Mouse (Mus musculus) heart, embryonic 13.5 days (tissue): ENCODE data around the gene Mrgbp. TPM values are rescaled to one million over a fixed set of nuclear protein-coding genes. Genes with fewer than 3 reads are reported as not detected.

Experiments
- ATAC-seq: fragments of 200-750 bp; cut with Nextera tagmentation; 2 replicates; pipeline ENCODE4 v1.8.0; 2017; ENCODE audit warnings: moderate TSS enrichment; ENCODE audit not compliant: insufficient number of reproducible peaks, low FRiP score, low TSS enrichment; ENCODE audit errors: extremely low read depth
- H3K27ac ChIP-seq: fragments of 300-500 bp; sonication (generic); replicated peaks from 2 replicates; pipeline ENCODE4 v1.5.1; 2015; ENCODE audit warnings: moderate library complexity, mild to moderate bottlenecking, inconsistent platforms
- H3K27me3 ChIP-seq: fragments of 300-500 bp; sonication (generic); replicated peaks from 2 replicates; pipeline ENCODE4 v1.6.1; 2015; ENCODE audit warnings: mild to moderate bottlenecking, inconsistent platforms
- H3K36me3 ChIP-seq: fragments of 300-500 bp; sonication (generic); 2 replicates; pipeline ENCODE4 v1.6.1; 2015; ENCODE audit warnings: mild to moderate bottlenecking, inconsistent platforms
- H3K4me1 ChIP-seq: fragments of 300-500 bp; sonication (generic); 2 replicates; pipeline ENCODE4 v1.6.1; 2015; ENCODE audit warnings: inconsistent platforms
- H3K4me2 ChIP-seq: fragments of 300-500 bp; sonication (generic); 2 replicates; pipeline ENCODE4 v1.6.1; 2015; ENCODE audit warnings: inconsistent platforms, mild to moderate bottlenecking, moderate library complexity
- H3K4me3 ChIP-seq: fragments of 300-500 bp; sonication (generic); 2 replicates; pipeline ENCODE4 v1.5.1; 2015; ENCODE audit warnings: moderate library complexity, mild to moderate bottlenecking, inconsistent platforms
- H3K9ac ChIP-seq: fragments of 300-500 bp; sonication (generic); 2 replicates; pipeline ENCODE4 v1.6.1; 2015; ENCODE audit warnings: inconsistent platforms, mild to moderate bottlenecking, moderate library complexity
- H3K9me3 ChIP-seq: fragments of 300-500 bp; sonication (generic); 2 replicates; pipeline ENCODE4 v1.6.1; 2016; ENCODE audit warnings: inconsistent platforms
- WGBS: fragments of 180-500 bp; shearing (Covaris S2); methylation state at CpG from one replicate; pipeline ENCODE4 v1.1.7; 2015; ENCODE audit warnings: mixed read lengths; 5-methylcytosine and 5-hydroxymethylcytosine counted together
- polyA plus RNA-seq: library from polyadenylated mRNA; unstranded; fragments of >200 nt; fragmentation: Nextera tagmentation; extraction: Ambion mirVana; gene quantifications from 2 replicates; pipeline ENCODE4 v1.2.1, GENCODE M21; 2015

The Mrgbp gene
- polyA plus RNA-seq: 22.6 and 23.4 TPM in 2 replicates

GRCm38 (mm10) chr2:180581002-180581401, at the start of gene Mrgbp:
Gene Mrgbp, plus strand, starts transcription at chr2:180581304.
- H3K4me1 ChIP-seq: peaks cover 16% of the 10 kb centered on the region
- no peak within 1 kb of the TSS for H3K4me3 ChIP-seq
- H3K27me3 ChIP-seq: peaks cover 17% of the 10 kb centered on the region
- peak within 1 kb of the TSS; percentile 47; the same call in 1 of the 2 replicates for H3K9ac ChIP-seq
- 68% methylated on average over 3 of the region's 3 CpGs for WGBS
- no peak within 1 kb of the TSS for H3K27ac ChIP-seq
- peaks cover 16% of the 10 kb centered on the region for H3K36me3 ChIP-seq
- H3K9me3 ChIP-seq: no peaks in the 10 kb centered on the region
- peak within 1 kb of the TSS; percentile 92 for H3K4me2 ChIP-seq
- ATAC-seq: no peak

GRCm38 (mm10) chr2:180531671-180532385, 49.3 kb upstream of the Mrgbp start:
- ATAC-seq: no peak
- H3K9me3 ChIP-seq: no peaks in the 10 kb centered on the region
- H3K27ac ChIP-seq: no peak overlapping the region
- WGBS: 69% methylated on average over 7 of the region's 7 CpGs
- H3K36me3 ChIP-seq: no peaks in the 10 kb centered on the region
- peaks cover 59% of the 10 kb centered on the region for H3K27me3 ChIP-seq
- no peak overlapping the region for H3K4me2 ChIP-seq
- no peak overlapping the region for H3K4me3 ChIP-seq
- H3K9ac ChIP-seq: no peak overlapping the region
- H3K4me1 ChIP-seq: peaks cover 14% of the 10 kb centered on the region

- peaks cover 14% of the 10 kb centered on the region for H3K4me1 ChIP-seq
- no peak for ATAC-seq
- H3K9ac ChIP-seq: no peak overlapping the region
- no peak overlapping the region for H3K4me3 ChIP-seq
- H3K27ac ChIP-seq: no peak overlapping the region
- H3K4me2 ChIP-seq: no peak overlapping the region
- H3K9me3 ChIP-seq: no peaks in the 10 kb centered on the region
- H3K27me3 ChIP-seq: peaks cover 58% of the 10 kb centered on the region
- WGBS: 56% methylated on average over 6 of the region's 6 CpGs
- H3K36me3 ChIP-seq: no peaks in the 10 kb centered on the region
These were observed 48.6 kb upstream of the Mrgbp start for GRCm38 (mm10) chr2:180532386-180532995.

- ATAC-seq: no peak
These were observed 47.9 kb upstream of the Mrgbp start for GRCm38 (mm10) chr2:180533237-180533636.

GRCm38 (mm10) chr2:180543675-180544074, 37.4 kb upstream of the Mrgbp start:
- Histone ChIP-seq H3K27me3 (peaks cover 7% of the 10 kb centered on the region; the same call in 1 of the 2 replicates), H3K4me1 (peaks cover 7% of the 10 kb centered on the region)
- no peak for ATAC-seq

More at GRCm38 (mm10) chr2:180533237-180533636, 47.9 kb upstream of the Mrgbp start:
- Histone ChIP-seq H3K4me2 (no peak overlapping the region), H3K36me3 (no peaks in the 10 kb centered on the region), H3K4me3 (no peak overlapping the region), H3K9ac (no peak overlapping the region), H3K9me3 (no peaks in the 10 kb centered on the region), H3K27me3 (peaks cover 53% of the 10 kb centered on the region), H3K27ac (no peak overlapping the region), H3K4me1 (peaks cover 8% of the 10 kb centered on the region; the same call in 1 of the 2 replicates)
- WGBS: 63% methylated on average over 4 of the region's 4 CpGs

GRCm38 (mm10) chr2:180545046-180545445, 36.1 kb upstream of the Mrgbp start:
- no peak for ATAC-seq
- Histone ChIP-seq H3K27ac (no peak overlapping the region), H3K9ac (no peak overlapping the region), H3K9me3 (no peaks in the 10 kb centered on the region), H3K4me3 (no peak overlapping the region), H3K4me1 (peaks cover 7% of the 10 kb centered on the region), H3K27me3 (peaks cover 7% of the 10 kb centered on the region), H3K36me3 (no peaks in the 10 kb centered on the region), H3K4me2 (no peak overlapping the region)
- 66% methylated on average over 18 of the region's 18 CpGs for WGBS

More at GRCm38 (mm10) chr2:180543675-180544074, 37.4 kb upstream of the Mrgbp start:
- H3K4me2 ChIP-seq: no peak overlapping the region
- H3K36me3 ChIP-seq: no peaks in the 10 kb centered on the region
- H3K4me3 ChIP-seq: no peak overlapping the region
- no peaks in the 10 kb centered on the region for H3K9me3 ChIP-seq
- no peak overlapping the region for H3K27ac ChIP-seq
- 88% methylated on average over 2 of the region's 2 CpGs for WGBS
- H3K9ac ChIP-seq: no peak overlapping the region

- Histone ChIP-seq H3K9me3 (no peaks in the 10 kb centered on the region), H3K4me2 (no peak overlapping the region), H3K27ac (no peak overlapping the region), H3K4me1 (peaks cover 7% of the 10 kb centered on the region), H3K9ac (no peak overlapping the region), H3K4me3 (no peak overlapping the region), H3K36me3 (no peaks in the 10 kb centered on the region), H3K27me3 (peaks cover 11% of the 10 kb centered on the region)
- no peak for ATAC-seq
- 36% methylated on average over 8 of the region's 8 CpGs for WGBS
These were observed 33.6 kb upstream of the Mrgbp start for GRCm38 (mm10) chr2:180547384-180548106.

- no peak overlapping the region for H3K4me3 ChIP-seq
- H3K27ac ChIP-seq: no peak overlapping the region
- no peaks in the 10 kb centered on the region for H3K36me3 ChIP-seq
- ATAC-seq: no peak
- no peak overlapping the region for H3K4me2 ChIP-seq
- H3K27me3 ChIP-seq: peaks cover 4% of the 10 kb centered on the region
- no peaks in the 10 kb centered on the region for H3K9me3 ChIP-seq
- peaks cover 5% of the 10 kb centered on the region for H3K4me1 ChIP-seq
- WGBS: 69% methylated on average over 3 of the region's 3 CpGs
- H3K9ac ChIP-seq: no peak overlapping the region
These were observed 28.8 kb upstream of the Mrgbp start for GRCm38 (mm10) chr2:180552340-180552739.

- Histone ChIP-seq H3K4me3 (no peak overlapping the region), H3K36me3 (no peaks in the 10 kb centered on the region), H3K9ac (no peak overlapping the region), H3K27me3 (peaks cover 4% of the 10 kb centered on the region), H3K4me2 (no peak overlapping the region), H3K27ac (no peak overlapping the region), H3K4me1 (no peaks in the 10 kb centered on the region), H3K9me3 (no peaks in the 10 kb centered on the region)
- ATAC-seq: no peak
- WGBS: 50% methylated on average over 3 of the region's 3 CpGs
These were observed 25.9 kb upstream of the Mrgbp start for GRCm38 (mm10) chr2:180555219-180555618.

GRCm38 (mm10) chr2:180556470-180556869, 24.6 kb upstream of the Mrgbp start:
- no peaks in the 10 kb centered on the region for H3K4me1 ChIP-seq
- H3K9ac ChIP-seq: no peak overlapping the region
- H3K27me3 ChIP-seq: peaks cover 3% of the 10 kb centered on the region; the same call in 1 of the 2 replicates
- no peak overlapping the region for H3K4me2 ChIP-seq
- H3K9me3 ChIP-seq: no peaks in the 10 kb centered on the region
- H3K4me3 ChIP-seq: no peak overlapping the region
- no peaks in the 10 kb centered on the region for H3K36me3 ChIP-seq
- no peak overlapping the region for H3K27ac ChIP-seq
- ATAC-seq: no peak
- 71% methylated on average over 3 of the region's 3 CpGs for WGBS

GRCm38 (mm10) chr2:180560245-180560644, 20.9 kb upstream of the Mrgbp start:
- Histone ChIP-seq H3K27ac (no peak overlapping the region), H3K4me3 (no peak overlapping the region), H3K4me1 (no peaks in the 10 kb centered on the region), H3K9ac (no peak overlapping the region), H3K36me3 (no peaks in the 10 kb centered on the region), H3K4me2 (no peak overlapping the region), H3K9me3 (no peaks in the 10 kb centered on the region), H3K27me3 (peaks cover 23% of the 10 kb centered on the region)
- WGBS: 47% methylated on average over 5 of the region's 5 CpGs
- ATAC-seq: no peak
